Mouse (Mus musculus): ENCODE data around the gene Jarid2.

GRCm38 (mm10) chr13:44912851-44913250 lies 183.6 kb downstream of the Jarid2 start:
- TF ChIP-seq CTCF (IDR thresholded peaks at IDR 0.05; ENCODE audit: borderline replicate concordance, insufficient read depth, low read depth, low read length) (no peak), POLR2A (IDR thresholded peaks at IDR 0.05; ENCODE audit: borderline replicate concordance, insufficient read depth, low read length) (no peak)

Measured in cerebellum, adult 2 months (tissue).